Mouse (Mus musculus) c-Kit-positive CD71-positive TER-119-positive erythroid progenitor cells, embryonic 14.5 days (primary cell): ENCODE data around the gene Zswim4.

Experiments
- DNase-seq: peaks from one replicate; pipeline ENCODE4 v3.0.0-alpha.2; 2013; ENCODE audit warnings: low spot score

Zswim4 gene

DNA sequence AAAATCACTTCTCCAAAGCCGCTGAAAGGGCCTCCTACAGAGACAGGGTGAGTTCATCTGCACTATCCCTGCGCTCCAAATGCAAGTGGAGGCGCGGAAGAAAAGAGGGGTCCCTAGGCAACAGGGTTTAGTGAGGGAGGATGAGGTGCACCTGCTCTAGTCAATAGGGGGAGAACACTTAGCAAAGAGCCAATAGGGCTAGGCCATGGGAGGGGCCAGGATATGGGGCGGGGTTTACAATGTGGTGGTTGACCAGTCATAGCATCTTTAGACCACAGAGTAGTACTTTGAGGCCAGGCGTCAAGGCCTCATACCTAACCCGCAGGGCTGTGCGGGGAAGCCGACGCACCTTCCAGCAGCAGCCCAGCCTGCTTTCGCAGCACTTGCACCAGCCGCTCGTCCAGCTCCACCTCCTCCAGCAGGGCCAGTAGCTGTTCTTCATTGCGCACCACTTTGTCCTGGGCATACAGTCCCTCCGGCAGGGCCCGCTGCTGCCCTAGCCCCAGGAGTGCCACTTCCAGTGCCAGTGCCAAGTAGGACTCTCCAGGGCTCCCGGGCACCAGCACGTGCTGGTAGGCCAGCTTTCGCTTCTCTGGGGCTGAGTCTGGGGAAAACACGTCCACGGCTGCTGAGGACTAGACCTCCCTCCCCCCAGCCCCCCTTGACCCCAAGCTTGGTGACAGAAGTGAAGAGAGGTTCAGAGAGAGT lies 13.4 kb downstream of the Zswim4 start:
- DNase-seq, result no peak

DNA sequence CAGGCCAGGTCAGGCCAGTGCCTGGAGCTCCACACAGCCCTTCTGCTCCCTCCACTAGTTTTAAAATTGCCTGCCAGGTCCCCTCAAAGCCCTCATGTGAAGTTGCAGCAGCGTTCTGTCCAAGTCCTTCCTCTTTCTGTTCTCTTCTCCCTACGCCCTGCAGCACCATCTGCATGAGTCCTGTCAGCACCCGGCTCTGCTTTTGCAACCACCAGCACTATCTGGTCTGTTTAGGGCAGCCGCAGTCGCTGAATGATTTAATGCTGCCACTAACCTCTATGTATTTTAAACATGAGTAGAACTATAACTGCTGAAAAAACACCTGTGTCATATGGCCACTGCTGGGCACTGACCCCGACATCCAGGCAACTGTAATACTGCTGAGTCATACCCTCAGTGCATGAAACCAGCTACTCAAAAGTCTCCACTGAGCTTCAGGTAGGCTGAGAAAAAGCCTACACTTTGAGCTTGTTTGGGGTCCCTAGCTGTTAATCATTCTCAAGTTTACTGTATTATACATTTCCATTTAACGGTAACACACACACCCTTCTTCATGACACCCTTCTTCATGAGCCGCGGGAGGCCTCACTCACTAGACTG lies 14.2 kb downstream of the Zswim4 start:
- no peak for DNase-seq

DNA sequence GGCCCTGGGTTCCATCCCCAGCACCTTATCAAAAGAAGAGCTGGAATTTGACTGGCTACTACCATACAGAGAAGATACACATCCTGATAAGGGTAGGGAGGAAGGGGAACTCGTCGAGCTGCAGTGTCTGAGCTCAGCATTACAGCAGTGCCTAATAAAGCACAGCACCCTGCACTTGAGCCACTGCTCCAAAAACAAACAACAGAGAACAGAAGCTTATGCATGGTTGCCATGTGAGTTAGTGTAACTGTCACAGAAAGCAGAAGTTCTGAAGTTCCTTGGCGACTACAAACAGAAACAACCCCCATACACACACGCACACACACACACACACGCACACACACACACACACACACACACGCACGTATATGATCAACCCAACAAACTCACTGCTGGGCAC lies 16.8 kb downstream of the Zswim4 start:
- no peak for DNase-seq

DNA sequence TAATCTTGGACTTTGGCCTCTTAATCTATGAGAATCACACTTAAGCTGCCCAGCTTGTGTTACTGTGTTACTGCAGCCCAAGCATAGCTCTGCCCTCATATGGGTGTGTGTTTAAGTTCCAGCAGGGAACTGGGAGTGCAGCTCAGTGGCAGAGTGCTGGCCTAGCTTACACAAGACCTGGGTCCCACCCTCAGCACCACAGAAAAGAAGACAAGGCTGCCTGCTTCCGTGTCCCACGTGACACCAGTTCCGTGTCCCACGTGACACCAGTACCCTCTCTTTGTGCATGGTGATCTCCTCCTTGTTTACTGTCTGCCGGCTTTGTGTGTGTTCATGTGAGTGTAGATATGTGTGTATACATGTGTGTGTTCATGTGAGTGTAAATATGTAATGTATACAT lies 18.7 kb downstream of the Zswim4 start:
- no peak for DNase-seq

DNA sequence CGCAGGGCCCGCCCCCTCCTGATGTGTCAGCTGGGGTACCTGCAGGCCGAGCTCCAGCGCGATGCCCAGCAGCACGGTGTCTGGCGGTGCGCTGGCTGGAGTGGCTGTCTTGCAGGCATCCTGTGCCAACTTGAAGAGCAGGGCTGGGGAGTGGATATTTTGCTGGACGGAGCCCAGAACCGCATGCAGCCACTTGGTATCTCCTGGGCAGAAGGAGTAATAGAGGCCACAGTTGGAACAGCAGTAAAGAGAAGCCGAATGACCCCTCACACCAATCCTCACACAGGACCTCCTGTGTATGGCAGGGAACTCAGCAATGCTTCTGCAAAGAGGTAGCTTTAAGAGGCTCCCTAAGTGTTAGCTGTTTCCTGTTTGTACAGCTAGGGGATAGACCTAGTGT lies 19.6 kb downstream of the Zswim4 start:
- no peak for DNase-seq

DNA sequence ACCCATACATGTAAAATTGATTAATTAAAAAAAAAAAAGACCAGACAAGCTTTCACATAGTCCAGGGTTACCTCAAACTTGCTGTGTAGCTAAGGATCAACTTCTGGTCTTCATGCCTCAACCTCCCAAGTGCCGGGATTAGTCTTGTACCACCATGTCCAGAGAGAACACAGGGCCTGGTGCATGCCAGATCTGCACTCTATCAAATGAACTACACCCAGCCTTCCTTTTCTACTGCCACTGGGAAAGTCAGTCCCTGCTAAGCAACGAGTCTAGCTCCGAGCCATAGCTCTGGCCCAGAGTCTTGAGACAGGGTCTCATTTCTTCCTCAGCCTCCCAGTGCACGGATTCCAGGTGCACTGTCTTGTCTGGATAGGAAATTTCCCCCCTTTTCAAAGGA lies 23.6 kb downstream of the Zswim4 start:
- no peak for DNase-seq

DNA sequence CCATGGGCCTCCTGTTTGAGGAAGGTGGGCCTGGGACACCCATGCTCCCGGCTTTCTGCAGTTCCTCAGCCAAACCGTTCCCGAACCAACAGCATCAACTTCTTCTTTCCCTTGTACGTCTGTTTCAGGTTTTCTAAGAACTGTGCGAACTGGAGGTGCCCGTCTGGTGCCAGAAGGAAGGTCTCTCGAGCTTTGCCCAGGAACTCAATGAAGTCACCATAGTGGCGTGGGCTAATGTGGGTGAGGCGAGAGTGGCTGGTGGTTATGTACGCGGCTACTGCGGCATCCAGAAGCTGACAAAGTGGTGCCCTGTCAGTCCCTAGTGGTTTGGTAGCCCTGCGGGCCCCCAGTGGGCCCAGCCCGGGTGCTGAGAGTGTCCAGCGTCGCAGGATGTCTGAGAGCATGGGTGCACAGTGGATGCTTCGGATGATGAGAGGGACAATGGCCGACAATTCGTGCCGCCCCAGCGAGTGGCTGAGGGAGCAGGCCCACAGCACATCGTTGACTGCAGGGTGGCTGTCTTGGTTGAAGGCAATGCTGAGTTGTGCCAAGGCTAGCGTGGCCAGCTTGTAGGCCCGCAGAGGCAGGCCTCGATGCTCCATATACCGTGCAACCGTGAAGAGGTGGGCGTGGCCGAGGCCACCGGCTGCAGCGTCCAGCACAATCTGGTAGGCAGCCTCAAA lies 24.8 kb downstream of the Zswim4 start:
- DNase-seq, result no peak

DNA sequence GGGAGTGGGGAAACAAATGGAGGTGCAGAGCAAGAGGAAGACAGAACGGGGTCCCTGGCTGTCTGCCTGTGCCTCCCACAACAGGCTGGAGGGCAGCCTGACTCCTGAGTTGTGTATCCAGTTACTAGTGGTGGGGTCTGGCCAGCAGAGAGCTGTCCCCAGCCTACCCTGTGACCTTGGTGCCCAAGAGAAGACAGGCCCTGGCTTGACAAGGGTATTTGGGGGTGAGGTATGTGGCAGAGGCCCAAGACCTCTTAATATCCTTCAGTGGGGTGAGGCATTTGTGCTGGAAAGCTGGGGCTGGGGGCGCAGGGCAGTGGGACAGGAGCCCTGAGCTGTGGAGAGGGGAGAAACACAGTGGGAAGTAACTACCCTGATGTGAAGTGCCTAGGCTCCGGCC lies 25.7 kb downstream of the Zswim4 start:
- no peak for DNase-seq

DNA sequence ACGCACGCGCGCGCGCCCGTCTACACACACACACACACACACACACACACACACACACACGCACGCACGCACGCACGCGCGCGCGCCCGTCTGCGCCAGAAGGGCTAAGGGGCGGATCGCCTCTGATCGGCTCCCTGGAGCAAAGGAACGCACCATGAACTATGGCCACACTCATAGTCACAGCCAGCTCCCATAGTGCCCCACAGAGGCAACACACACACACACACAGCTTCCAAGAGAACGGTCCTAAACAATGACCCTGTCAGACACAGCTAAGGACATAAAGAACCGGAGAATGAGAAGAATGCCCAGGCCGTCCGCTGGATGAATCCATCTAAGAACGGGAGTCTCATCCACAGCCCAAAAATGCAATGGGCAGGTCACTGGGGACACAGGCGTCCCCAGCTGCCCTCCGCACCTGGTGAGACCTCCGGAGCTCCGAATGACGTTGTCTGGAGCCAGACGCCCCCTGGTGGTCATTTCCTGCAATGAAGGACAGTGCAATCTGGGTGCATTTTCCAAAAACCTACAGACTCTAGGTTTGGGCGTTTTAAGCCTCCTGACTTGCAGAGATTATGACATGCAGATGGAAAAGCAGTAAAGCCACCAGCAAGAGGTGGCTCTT lies 26.6 kb downstream of the Zswim4 start:
- no peak for DNase-seq

DNA sequence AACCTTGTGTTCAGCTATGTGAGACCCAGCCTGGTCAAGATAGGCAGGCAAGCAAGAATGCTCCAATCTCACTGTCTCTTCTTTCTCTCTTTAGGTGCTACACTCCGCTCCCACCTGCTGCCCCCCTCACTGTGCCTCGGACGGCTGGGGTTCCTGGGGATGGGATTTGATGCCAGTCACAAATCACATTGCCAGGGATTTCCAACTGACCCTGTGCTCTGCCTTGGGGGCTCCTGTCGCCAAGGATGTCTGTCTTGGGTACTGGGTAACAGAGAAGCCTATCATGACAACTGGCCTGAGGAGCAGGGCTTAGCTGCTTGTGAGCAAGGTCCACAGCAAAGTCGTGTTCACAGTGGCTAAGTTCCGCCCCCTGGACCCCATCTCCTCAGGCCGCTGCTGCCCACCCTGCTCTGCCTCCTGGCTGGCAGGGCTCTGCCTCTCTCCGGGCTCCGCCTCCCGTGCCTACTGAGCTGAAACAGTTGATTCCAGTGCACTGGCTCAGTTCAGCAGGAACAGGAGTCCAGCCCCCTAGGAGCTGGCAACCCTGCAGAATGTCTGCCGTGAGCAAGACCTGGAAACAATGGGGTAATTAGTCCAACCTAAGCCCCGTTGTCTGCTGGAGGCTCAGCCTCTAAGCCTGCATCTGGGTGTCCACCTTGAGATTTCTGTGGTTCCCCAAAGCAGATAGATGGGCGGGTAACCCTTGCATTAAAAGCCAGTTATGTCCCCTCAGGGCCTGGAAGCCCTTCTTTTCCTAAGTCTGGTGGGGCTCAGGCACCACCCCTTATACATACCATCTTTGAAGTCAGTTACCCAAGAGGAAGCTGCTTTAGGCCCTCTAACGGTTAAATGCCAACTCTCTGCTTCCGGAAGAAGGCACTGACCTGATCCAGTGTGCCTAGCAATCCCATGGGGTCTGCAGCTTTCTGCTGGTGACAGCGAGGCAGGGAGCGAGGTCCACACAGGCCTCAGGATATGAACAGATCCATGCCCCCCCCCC lies 28.2 kb downstream of the Zswim4 start:
- no peak for DNase-seq

DNA sequence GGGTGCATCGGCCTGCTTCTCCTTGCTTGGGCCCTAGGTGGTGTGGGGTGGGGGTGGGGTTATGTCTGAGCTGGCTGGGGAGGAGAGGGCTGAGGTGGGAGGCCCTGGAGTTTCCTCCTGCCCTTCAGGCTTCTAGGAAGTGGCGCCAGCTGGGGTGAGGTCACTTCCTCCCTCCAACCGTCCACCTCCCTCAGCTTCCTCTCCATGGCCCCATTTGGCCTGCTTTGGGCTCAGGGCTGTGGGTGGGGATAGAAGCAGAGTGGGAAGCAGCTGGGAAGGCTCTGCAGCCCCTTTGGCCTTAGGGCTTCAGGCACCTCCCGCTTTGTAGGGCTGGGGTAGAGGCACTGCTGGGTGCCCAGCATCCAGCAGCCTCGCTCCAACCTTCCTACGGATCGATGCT lies 29.0 kb downstream of the Zswim4 start:
- no peak for DNase-seq

DNA sequence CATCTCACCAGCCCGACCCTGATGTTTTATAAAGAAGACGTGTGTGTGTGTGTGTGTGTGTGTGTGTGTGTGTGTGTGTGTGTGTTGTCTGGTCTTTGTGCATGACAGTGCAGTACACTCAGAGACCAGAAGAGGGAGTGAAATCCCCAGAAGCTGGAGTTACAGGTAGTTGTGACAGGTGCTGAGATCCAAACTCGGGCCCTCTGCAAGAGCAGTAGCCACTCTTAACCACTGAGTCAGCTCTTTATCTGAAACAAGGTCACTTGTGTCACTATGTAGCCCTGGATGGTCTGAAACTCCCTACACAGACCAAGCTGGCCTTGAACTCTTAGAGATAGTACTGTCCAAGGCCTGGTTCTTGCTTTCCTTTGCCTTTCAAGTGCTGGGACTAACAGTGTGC lies 30.2 kb downstream of the Zswim4 start:
- DNase-seq, result no peak

DNA sequence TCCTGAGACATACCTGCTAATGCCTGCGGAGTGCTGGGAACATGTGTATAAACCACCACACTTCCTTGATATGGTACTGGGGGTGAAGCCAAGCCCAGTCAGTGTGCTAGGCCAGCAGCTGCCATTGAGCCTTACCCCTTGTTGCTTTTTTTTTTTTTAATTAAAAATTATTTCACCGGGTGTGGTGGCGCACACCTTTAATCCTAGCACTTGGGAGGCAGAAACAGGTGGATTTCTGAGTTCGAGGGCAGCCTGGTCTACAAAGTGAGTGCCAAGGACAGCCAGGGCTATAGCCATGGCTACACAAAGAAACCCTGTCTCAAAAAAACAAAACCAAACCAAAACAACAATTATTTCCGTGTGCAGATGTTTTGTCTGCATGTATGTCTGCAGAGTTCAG lies 31.8 kb downstream of the Zswim4 start:
- DNase-seq, result no peak

DNA sequence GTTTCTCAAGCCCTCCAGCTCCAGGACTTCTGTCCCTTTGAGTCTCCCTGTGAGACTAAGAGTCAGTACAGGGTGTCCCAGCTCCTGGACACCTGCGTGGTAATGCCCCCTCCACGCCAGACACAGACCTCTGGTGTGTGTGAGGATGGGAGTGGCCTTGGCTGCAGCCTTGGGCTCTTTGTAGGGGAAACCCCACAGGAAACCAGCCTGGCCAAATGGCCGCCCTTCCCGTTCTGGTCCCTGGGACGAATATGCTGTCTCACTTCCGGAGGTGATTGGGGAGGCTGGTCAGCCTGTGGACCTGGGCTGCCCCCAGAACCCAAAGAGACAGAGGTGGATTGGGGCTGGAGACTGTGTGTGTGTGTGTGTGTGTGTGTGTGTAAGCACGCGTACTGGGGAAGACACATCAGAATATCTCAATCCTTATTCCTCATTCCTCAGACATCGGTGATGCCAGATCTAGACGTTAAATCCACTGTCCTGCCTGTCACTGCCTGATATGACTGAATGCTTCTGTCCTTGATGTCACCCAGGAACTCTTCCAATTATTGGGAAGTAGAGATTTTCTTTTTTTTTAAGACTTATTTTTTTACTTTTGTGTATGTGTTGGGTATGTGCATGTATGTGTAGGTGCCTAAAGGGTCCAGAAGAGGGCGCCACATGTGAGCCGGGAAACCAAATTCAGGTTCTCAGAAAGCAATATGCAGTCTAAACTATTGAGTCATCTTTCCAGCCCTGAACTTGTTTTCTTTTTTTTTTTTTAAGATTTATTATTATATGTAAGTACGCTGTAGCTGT lies 32.7 kb downstream of the Zswim4 start:
- DNase-seq, result no peak

DNA sequence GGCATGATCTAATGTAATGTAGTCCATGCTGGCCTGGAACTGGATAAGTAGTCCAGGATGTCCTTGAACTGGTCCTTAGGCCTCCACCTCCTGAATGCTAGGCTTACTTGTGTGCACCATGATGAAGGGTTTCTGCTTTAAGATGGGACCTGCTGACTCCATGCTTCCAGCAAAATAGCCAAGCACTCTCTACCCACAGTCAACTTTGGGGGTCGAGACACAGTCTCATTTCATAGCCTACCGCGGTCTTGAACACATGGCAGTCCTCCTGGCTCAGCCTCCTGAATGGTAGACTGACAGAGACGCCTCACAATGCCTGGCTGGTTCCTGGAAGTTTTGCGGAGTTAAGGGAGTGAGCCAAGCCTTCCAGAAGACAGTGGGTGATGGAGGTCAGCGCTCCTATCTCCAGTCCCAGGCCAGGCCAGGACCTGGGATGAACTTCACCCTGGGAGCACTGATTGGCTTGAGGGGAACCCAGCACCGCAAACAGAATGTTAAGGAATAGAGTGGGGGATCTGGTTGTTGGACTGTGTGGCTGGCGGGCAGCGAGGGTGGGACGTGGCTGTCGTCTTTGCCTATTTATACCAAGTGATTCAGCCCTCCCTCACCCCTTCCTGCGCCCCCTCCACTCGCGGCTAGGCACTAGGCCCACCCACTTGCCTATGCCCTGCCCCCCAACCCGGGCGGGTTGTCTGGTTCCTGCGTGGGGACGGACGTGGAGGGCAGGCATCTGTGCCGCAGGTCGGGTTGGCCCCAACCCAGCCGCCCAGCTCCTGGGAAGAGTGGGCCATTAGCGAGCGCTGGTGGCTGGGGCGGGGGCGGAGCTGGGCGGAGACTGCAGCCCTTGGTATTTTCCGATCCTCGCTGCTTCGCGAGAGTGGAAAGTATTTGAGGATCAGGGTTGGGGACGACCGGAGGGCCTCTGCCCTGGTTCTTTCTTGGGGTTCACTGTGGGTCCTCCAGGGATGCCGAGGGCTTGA lies 33.6 kb downstream of the Zswim4 start:
- no peak for DNase-seq

DNA sequence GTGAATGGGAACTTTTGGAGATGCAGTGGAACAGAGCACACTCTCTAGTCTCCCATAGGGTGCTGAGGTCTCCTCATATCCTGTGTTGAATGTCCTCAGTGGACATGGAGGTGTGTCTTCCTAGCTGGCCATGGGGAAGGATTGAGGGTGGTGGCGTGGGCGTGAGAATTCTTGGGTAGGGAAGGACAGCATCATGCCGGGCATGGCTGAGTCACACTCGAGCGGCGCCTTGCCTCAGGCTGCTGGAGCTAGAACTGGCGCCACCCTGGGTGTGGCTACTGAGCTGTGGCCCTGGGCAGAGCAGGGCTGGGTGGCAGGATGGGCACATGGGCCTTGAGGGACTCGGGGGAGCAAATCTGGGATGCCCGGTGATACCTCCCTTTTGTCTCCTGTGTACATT lies 34.4 kb downstream of the Zswim4 start:
- no peak for DNase-seq

DNA sequence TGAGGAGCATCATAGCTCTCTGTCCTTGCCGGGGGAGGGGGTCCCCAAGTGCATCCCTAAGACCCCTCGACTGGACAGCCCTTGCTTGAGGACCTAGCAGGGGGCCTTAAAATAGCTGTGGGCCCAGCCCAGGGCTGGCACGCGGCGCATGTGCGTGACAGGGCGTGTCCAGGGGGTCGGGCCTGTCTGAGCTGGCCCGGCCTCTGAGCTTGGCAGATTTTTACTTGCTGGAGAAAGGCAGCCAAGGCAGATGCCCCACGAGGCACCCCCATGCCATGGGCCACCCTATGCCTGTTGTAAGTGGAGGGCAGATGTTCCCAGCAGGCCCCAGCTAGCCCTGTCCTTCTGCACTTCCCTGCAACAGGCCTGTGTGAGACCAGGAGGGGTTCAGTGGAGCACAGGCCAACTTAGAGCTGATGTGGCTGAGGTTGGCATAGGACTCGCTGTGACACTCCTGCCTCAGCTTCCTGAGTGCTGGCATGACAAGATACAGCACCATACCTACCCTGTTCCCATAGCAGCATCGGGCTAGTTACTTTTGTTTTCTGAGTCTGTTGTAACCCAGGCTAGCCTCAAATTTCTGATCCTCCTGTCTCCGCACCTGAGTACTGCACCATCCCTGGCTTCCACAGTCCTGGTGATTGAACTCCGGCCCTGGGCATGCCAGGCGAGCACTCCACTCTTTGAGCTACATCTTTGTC lies 35.2 kb downstream of the Zswim4 start:
- DNase-seq, result no peak

DNA sequence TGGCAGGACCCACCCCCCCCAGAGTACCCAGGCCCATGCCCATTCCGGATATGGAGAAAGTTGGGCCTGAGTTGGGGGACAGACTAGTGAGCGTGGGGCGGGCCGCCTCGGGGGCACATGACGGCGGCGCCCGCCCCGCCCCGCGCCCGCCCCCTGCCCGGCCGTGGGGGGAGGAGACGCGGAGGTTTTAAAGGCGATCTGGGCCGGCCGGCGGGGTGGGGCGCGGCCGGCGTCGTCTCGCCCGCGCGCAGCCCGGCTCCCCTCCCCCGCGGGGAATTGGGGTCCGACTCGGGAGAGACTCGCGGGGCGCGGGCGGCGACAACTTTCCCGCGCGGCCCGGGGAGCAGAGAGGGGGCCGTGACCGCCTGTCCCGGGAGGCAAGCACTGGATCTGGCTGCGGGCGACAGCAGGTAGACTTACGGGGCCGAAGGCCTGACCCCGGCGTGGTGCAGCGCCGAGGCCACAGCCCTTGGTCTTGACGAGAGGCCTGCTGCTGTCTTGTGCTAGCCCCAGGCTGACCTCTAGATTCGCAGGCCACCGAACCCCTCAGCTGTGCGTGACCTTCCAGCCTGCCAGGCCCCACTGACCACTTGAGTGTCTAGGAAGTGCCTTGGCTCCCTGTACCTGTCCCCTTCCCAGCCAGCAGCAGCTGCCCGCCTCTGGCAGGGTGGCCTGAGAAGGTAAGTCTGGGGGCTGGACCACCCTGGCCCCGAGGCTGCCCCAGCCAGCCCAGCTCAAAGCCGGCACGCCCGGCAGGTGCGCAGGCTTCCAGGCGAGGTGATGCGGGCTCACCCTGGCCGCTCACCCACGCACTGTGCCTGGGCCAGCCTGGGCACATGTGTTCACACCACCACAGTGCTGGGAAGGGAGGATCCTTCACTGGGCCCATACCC lies 36.0 kb downstream of the Zswim4 start:
- no peak for DNase-seq
